Mouse (Mus musculus) kidney, embryonic 14.5 days (tissue): ENCODE results near the gene Fth1. TPM values are rescaled to one million over a fixed set of nuclear protein-coding genes. Genes with fewer than 3 reads are reported as not detected.

Source experiments
- ATAC-seq: fragments of 200-750 bp; cut with Nextera tagmentation; 2 replicates; pipeline ENCODE4 v1.8.0; 2017; ENCODE audit warnings: moderate number of reproducible peaks, mild to moderate bottlenecking, moderate TSS enrichment, moderate library complexity; ENCODE audit not compliant: low FRiP score, low TSS enrichment
- H3K27ac ChIP-seq: fragments of 300-500 bp; sonication (generic); 2 replicates; pipeline ENCODE4 v1.5.1; 2014; ENCODE audit warnings: low read depth, mild to moderate bottlenecking, low read length, moderate library complexity, mixed read lengths
- H3K27me3 ChIP-seq: fragments of 300-500 bp; sonication (generic); 2 replicates; pipeline ENCODE4 v1.6.1; 2014; ENCODE audit warnings: mild to moderate bottlenecking, low read length; ENCODE audit not compliant: control insufficient read depth, insufficient read depth
- H3K36me3 ChIP-seq: fragments of 300-500 bp; sonication (generic); 2 replicates; pipeline ENCODE4 v1.6.1; 2014; ENCODE audit warnings: low read length, mixed read lengths; ENCODE audit not compliant: control insufficient read depth, insufficient read depth
- H3K4me1 ChIP-seq: fragments of 300-500 bp; sonication (generic); 2 replicates; pipeline ENCODE4 v1.6.1; 2014; ENCODE audit warnings: low read length, mixed read lengths; ENCODE audit not compliant: control insufficient read depth, insufficient read depth
- H3K4me2 ChIP-seq: fragments of 300-500 bp; sonication (generic); replicated peaks from 2 replicates; pipeline ENCODE4 v1.6.1; 2014; ENCODE audit warnings: low read depth, mild to moderate bottlenecking, low read length
- H3K4me3 ChIP-seq: fragments of 300-500 bp; sonication (generic); 2 replicates; pipeline ENCODE4 v1.5.1; 2014; ENCODE audit warnings: mild to moderate bottlenecking, low read length
- H3K9ac ChIP-seq: fragments of 300-500 bp; sonication (generic); 2 replicates; pipeline ENCODE4 v1.6.1; 2014; ENCODE audit warnings: low read depth, mild to moderate bottlenecking, low read length, moderate library complexity
- H3K9me3 ChIP-seq: fragments of 300-500 bp; sonication (generic); 2 replicates; pipeline ENCODE4 v1.6.1; 2016; ENCODE audit warnings: low read length; ENCODE audit not compliant: control insufficient read depth
- WGBS: fragments of 180-500 bp; shearing (Covaris S2); extraction: QIAGEN DNeasy Blood & Tissue Kit; methylation state at CpG from one replicate; pipeline ENCODE4 v1.1.7; 2014; 5-methylcytosine and 5-hydroxymethylcytosine counted together
- polyA plus RNA-seq: library from polyadenylated mRNA; unstranded; fragments of >200 nt; fragmentation: Nextera tagmentation; extraction: Ambion mirVana; gene quantifications from 2 replicates; pipeline ENCODE4 v1.2.1, GENCODE M21; 2014

Gene Fth1
- polyA plus RNA-seq, 1 experiment from 2014 or later: 1,461 TPM

DNA sequence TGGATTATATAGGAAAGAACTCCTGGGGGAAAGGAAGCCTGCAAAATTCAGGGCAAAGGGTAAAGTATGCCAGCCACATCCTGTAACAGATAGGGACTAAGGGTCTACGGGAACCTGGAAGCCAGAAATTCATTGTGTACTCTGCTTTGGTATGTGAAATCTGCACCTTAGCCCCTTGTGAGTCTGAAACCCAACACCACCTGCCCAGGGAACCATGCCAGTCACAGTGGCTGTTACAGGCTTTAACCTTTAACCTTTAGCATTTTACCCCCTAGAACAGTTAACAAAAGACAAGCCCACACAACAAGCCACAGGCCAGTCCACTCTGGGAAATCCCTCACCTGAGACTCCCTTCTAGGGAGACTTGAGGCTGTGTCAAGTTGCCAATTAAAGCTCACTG, 38.6 kb upstream of the Fth1 start:
- Histone ChIP-seq H3K27me3 (no peaks in the 10 kb centered on the region), H3K36me3 (no peaks in the 10 kb centered on the region), H3K4me2 (no peak overlapping the region), H3K27ac (no peak overlapping the region), H3K9me3 (no peaks in the 10 kb centered on the region), H3K4me1 (peaks cover 15% of the 10 kb centered on the region; the same call in 1 of the 2 replicates), H3K4me3 (no peak overlapping the region), H3K9ac (no peak overlapping the region)
- WGBS: 39% methylated on average over 1 of the region's 1 CpGs
- peak; percentile 46; the same call in 1 of the 2 replicates for ATAC-seq

DNA sequence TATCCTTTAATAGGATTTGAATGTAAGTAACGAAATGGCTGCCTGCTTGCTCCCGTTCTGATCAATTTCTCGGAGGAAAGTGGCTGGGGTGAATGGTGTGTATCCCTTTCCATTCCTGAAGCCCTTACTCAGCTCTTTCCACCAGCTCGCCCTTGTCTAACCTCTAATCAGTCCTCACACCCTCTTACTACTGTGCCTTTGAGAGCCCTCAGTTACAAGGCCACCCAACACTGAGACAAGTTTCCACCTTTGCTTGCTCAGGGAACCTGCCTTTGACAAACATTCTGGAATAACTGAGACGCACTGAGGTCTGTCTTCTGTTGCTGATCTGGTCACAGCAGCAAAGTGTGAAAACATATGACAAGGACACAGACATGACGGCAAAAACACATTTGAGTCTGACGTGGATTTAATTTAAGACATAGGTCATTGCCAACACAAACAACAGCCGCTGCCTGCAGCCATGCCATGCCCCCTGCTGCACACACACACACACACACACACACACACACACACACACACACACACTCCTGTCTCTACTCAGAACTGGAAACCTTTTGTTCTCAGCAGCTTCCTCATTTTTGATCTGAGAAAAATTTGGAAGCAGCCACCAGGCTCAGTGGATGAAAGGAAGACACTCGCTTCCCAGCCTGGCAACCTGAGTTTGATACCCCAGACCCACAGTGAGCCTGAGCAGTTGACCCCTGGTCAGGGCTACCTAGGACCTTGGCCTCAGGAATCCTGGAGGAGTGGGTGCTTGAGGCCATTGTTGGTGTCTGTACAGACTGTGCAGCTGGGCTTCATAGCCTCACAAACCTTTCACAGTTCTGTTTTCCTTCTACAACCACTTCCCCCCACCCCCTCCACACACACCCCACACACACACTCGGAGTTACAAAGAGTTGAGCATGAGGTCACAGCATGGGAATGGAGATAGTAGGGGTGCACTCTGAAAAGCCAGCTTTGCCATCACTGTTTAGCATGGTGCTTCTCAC, 37.6 kb upstream of the Fth1 start:
- no peak for ATAC-seq
- no peak overlapping the region for H3K4me3 ChIP-seq
- H3K9me3 ChIP-seq: no peaks in the 10 kb centered on the region; the same call in 1 of the 2 replicates
- no peak overlapping the region for H3K9ac ChIP-seq
- no peak overlapping the region for H3K27ac ChIP-seq
- no peaks in the 10 kb centered on the region for H3K36me3 ChIP-seq
- WGBS: 39% methylated on average over 10 of the region's 10 CpGs
- H3K27me3 ChIP-seq: no peaks in the 10 kb centered on the region
- no peak overlapping the region for H3K4me2 ChIP-seq
- peaks cover 15% of the 10 kb centered on the region; the same call in 1 of the 2 replicates for H3K4me1 ChIP-seq

DNA sequence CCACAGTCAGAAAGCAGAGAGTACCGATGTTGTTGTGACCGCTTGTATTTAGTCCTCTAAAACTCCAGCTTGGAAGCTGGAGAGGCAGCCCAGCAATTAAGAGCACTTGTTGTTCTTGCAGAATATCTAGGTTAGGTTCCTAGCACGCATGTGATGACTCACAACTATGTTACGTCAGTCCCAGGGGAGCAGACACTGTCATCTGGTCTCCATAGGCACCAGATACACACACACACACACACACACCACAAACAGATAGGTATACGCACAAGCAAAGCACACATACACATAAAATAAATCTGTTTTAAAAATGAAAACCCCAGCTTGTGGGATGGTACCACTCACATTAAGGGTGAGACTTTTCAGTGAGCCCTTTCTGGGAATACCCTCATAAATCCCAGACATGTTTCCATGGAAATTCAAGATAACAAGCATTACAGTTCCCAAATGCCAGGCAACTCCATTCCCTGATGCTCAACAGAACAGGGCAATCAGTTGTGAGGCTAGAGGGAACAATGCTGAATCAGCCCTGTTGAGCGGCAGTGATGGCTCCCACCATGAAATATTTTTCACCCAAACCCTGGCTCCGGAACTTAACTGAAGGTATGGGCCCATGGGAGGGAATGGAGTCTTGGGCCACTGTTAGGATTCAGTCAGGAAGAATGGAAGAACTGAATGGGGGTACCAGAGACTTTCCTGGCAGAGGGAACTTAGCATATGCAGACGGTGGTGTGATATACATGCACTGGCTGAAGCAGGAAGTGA, 34.4 kb upstream of the Fth1 start:
- H3K27ac ChIP-seq: no peak overlapping the region
- peaks cover 12% of the 10 kb centered on the region; the same call in 1 of the 2 replicates for H3K4me1 ChIP-seq
- H3K36me3 ChIP-seq: no peaks in the 10 kb centered on the region
- no peak overlapping the region for H3K4me3 ChIP-seq
- 89% methylated on average over 8 of the region's 8 CpGs for WGBS
- no peak for ATAC-seq
- no peaks in the 10 kb centered on the region; the same call in none of the 2 replicates for H3K9me3 ChIP-seq
- H3K4me2 ChIP-seq: no peak overlapping the region
- H3K9ac ChIP-seq: no peak overlapping the region
- H3K27me3 ChIP-seq: no peaks in the 10 kb centered on the region

DNA sequence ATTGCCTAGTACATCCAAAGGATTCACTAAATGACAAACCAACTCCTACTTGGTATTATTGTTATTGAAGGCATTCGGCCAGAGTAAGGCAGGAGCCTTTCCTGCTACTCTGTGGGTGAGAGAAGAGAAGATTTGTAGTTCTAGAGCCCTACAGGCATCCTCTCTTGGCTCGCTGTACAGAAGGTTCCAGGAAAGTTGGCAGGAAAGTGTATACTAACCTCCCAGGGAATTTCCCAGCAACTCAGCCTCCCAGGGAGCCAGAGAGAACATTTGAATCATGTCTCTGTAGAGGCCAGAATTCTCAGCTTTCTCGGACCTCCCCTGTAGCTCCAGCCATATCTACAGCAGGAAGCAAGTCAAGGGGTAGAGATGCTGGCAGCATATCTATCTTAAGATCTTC, 33.4 kb upstream of the Fth1 start:
- Histone ChIP-seq H3K4me3 (no peak overlapping the region), H3K27ac (no peak overlapping the region), H3K9me3 (no peaks in the 10 kb centered on the region; the same call in none of the 2 replicates), H3K27me3 (no peaks in the 10 kb centered on the region), H3K9ac (no peak overlapping the region), H3K4me1 (peaks cover 12% of the 10 kb centered on the region; the same call in 1 of the 2 replicates), H3K36me3 (no peaks in the 10 kb centered on the region), H3K4me2 (no peak overlapping the region)
- no peak for ATAC-seq
- 71% methylated on average over 3 of the region's 3 CpGs for WGBS

DNA sequence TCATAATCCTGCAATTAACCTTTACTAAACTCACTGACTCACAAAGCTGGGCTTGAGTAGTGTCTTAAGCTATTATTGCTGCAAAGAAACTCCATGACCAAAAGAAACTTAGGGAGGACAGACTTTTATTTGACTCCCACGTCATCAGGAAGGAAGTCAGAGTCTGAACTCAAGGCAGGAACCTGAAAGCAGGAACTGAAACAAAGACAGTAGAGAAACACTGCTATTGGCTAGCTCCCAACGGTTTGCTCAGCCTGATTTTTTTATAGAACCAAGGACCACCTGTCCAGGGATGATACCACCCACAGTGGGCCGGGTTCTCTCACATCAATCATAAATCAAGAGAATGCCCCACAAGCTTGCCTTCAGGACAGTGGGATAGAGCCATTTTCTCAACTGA, 28.0 kb upstream of the Fth1 start:
- 64% methylated on average over 3 of the region's 3 CpGs for WGBS
- Histone ChIP-seq H3K27me3 (no peaks in the 10 kb centered on the region), H3K4me2 (no peak overlapping the region), H3K27ac (no peak overlapping the region), H3K4me3 (no peak overlapping the region), H3K9me3 (no peaks in the 10 kb centered on the region; the same call in none of the 2 replicates), H3K9ac (no peak overlapping the region), H3K36me3 (no peaks in the 10 kb centered on the region), H3K4me1 (peaks cover 11% of the 10 kb centered on the region)
- no peak for ATAC-seq

DNA sequence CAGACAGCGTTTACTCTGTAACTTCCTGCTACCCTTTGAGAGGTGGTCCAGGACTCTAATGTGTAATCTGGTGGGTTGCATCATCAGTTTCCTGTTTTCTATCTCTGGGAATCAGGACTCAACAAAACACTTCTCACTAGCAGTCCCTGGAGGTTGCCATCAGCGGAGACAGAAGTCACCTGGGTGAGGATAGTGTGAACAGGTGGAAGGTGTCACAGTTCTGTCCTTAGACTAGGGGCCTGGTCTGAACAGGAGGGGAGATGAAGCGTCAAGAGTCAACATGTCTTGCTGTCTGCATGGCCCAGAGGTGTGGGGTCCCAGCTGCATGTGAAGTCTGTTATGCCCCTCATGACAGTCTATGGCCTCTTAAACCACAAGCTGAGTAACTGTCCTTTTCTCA, 27.5 kb upstream of the Fth1 start:
- Histone ChIP-seq H3K9ac (no peak overlapping the region), H3K27ac (no peak overlapping the region), H3K4me3 (no peak overlapping the region), H3K27me3 (no peaks in the 10 kb centered on the region), H3K4me1 (peaks cover 11% of the 10 kb centered on the region), H3K4me2 (no peak overlapping the region), H3K9me3 (no peaks in the 10 kb centered on the region; the same call in 1 of the 2 replicates), H3K36me3 (no peaks in the 10 kb centered on the region)
- ATAC-seq: no peak
- 92% methylated on average over 3 of the region's 3 CpGs for whole genome bisulfite sequencing

DNA sequence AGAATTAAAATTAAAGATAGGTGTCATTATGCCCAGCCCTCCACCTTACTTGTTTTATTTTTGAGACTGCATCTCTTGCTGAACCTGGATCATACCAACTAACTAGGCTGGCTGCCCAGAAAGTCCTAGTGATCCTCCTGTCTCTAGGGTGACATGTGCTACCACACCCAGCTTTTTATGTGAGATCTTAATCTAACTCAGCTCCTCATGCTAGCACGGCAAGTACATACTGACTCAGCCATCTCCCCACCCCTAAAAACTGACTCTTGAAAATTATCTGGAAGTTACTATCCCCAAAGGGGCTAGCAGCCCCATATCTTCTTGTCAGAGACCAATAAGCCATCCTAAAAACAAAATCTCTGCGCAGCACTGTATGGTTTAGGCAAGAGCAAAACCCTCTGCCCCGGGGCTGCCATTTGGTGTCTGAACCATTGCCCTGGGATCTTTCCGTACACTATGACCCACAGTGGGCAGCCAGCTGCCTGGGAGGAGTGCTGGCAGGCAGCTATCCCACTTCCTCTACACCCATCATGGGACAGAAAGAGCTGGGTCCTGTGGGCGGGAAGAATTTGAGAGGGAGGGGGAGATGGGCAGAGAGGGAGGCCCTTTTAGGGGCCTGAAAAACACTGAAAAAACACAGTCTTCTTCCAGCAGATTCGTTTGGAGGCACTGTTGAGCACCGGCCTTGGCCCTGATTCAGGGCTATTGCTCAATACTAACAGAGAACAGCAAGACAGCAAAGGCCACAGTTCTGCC, 26.2 kb upstream of the Fth1 start:
- peak overlapping the region; percentile 25; the same call in 1 of the 2 replicates for H3K9ac ChIP-seq
- peak; percentile 91 for ATAC-seq
- H3K36me3 ChIP-seq: no peaks in the 10 kb centered on the region
- peaks cover 11% of the 10 kb centered on the region for H3K4me1 ChIP-seq
- no peaks in the 10 kb centered on the region; the same call in 1 of the 2 replicates for H3K9me3 ChIP-seq
- H3K27me3 ChIP-seq: no peaks in the 10 kb centered on the region
- H3K4me3 ChIP-seq: no peak overlapping the region
- 23% methylated on average over 7 of the region's 7 CpGs for WGBS
- peak overlapping the region; percentile 70 for H3K27ac ChIP-seq
- no peak overlapping the region; the same call in 1 of the 2 replicates for H3K4me2 ChIP-seq

DNA sequence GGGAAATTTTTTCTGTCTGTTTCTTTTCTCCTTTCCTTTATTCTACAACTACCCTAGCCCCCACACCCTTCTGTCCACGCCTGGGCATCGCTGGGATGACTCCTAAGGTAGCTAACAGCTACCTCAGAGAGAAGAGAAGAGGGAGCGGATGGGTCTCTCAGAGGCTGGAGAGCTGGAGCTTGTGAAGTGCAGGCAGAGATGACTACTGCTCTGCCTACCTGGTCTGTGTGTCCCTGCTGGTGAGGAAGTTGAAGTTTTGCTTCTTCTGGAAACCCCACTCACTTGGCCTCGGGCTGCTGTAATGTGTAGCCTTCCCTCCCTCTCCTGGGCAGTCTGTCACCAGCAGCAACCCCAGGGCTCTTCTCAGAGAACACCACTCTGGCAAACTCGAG, 25.6 kb upstream of the Fth1 start:
- H3K9me3 ChIP-seq: no peaks in the 10 kb centered on the region; the same call in 1 of the 2 replicates

More for the DNA sequence above, 25.6 kb upstream of the Fth1 start:
- H3K4me1 ChIP-seq: peaks cover 11% of the 10 kb centered on the region
- H3K36me3 ChIP-seq: no peaks in the 10 kb centered on the region
- 26% methylated on average over 4 of the region's 5 CpGs for WGBS
- peak overlapping the region; percentile 25; the same call in 1 of the 2 replicates for H3K9ac ChIP-seq
- no peak overlapping the region; the same call in 1 of the 2 replicates for H3K4me2 ChIP-seq
- no peak overlapping the region for H3K4me3 ChIP-seq
- H3K27ac ChIP-seq: peak overlapping the region; percentile 70
- peak; percentile 60 for ATAC-seq
- H3K27me3 ChIP-seq: no peaks in the 10 kb centered on the region
